Mouse (Mus musculus): ENCODE results near the gene Uprt. TPM values are rescaled to one million over a fixed set of nuclear protein-coding genes. Genes with fewer than 3 reads are reported as not detected.

The Uprt gene
- polyA plus RNA-seq, 1 experiment: 3.6 TPM

DNA sequence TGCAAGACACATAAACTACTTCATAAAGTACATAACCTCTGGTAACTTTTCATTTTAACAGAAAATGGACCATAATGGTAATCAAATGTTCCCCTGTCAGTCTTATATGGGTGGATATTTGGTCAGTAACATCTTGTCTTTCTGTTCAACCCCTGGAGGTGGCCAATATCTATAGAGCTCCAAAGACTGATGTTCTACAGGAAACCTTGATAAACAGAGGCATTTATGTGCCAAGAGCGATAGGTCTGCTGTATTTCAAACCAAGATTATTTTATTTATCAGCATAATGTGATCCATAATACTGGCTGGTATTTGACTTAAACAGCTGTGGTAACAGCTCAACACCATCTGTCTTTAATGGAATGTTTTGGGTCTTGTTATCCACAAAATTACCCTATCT is 62.7 kb downstream of the Uprt start:
- Histone ChIP-seq H3K4me3 (no peak overlapping the region), H3K79me2 (ENCODE audit: control insufficient read depth, insufficient read depth) (no peaks in the 10 kb centered on the region), H3K27me3 (ENCODE audit: control insufficient read depth, insufficient read depth, insufficient read length) (no peaks in the 10 kb centered on the region), H3K36me3 (ENCODE audit: control insufficient read depth, insufficient read depth) (no peaks in the 10 kb centered on the region), H3K4me2 (ENCODE audit: low read depth) (no peak overlapping the region), H3ac (ENCODE audit: control insufficient read depth, insufficient read length) (no peak overlapping the region)
- TF ChIP-seq POLR2A (IDR thresholded peaks at IDR 0.05; ENCODE audit: insufficient read length, low read depth) (no peak), REST (IDR thresholded peaks at IDR 0.05; ENCODE audit: insufficient read depth, insufficient read length) (no peak), MYOD1 (IDR thresholded peaks at IDR 0.05; ENCODE audit: control insufficient read depth in 1 of 3, insufficient read length in 2 of 3, low read depth in 2 of 3) (no peak), USF1 (IDR thresholded peaks at IDR 0.05; ENCODE audit: low read depth) (no peak), E2F4 (IDR thresholded peaks at IDR 0.05; ENCODE audit: insufficient read depth) (no peak), CEBPB (IDR thresholded peaks at IDR 0.05; ENCODE audit: insufficient read depth, poor library complexity, severe bottlenecking) (no peak), TCF12 (IDR thresholded peaks at IDR 0.05; ENCODE audit: insufficient read depth, poor library complexity, severe bottlenecking) (no peak), TCF3 (IDR thresholded peaks at IDR 0.05; ENCODE audit: insufficient read length, low read depth) (no peak), MAX (IDR thresholded peaks at IDR 0.05; ENCODE audit: low read depth) (no peak), SRF (IDR thresholded peaks at IDR 0.05; ENCODE audit: control insufficient read depth, insufficient read length, low read depth) (no peak), POLR2AphosphoS2 (IDR thresholded peaks at IDR 0.05; ENCODE audit: insufficient read length, low read depth) (no peak), MYOG (IDR thresholded peaks at IDR 0.05; ENCODE audit: control insufficient read depth in 1 of 3, insufficient read depth in 1 of 3, insufficient read length in 2 of 3, low read depth in 2 of 3) (no peak)

Other genes starting within 250 kb of the Uprt start
- gene Abcb7, start 69.0 kb upstream of the Uprt start, polyA plus RNA-seq (2012; fragmentation: generic; extraction: Trizol): 3.7 TPM
- 0.56 TPM for gene Zdhhc15, start 188.2 kb downstream of the Uprt start, polyA plus RNA-seq (2012; fragmentation: generic; extraction: Trizol)

Data from myocyte (in vitro differentiated cells).